Mouse (Mus musculus) urinary bladder, postnatal 4 days (tissue): ENCODE measurements around the gene Akap17b.
"Not testable (repeated sequence)": the region's sequence is repeated elsewhere in the genome, so short reads cannot be mapped to it uniquely, and the experiment has no call there.

Source experiments
- DNase-seq, 2 experiments: peaks; one replicate each; pipeline ENCODE4 v3.0.0; 2021 to 2022; ENCODE audit warnings: low spot score in 2 of 2

Akap17b gene

DNA sequence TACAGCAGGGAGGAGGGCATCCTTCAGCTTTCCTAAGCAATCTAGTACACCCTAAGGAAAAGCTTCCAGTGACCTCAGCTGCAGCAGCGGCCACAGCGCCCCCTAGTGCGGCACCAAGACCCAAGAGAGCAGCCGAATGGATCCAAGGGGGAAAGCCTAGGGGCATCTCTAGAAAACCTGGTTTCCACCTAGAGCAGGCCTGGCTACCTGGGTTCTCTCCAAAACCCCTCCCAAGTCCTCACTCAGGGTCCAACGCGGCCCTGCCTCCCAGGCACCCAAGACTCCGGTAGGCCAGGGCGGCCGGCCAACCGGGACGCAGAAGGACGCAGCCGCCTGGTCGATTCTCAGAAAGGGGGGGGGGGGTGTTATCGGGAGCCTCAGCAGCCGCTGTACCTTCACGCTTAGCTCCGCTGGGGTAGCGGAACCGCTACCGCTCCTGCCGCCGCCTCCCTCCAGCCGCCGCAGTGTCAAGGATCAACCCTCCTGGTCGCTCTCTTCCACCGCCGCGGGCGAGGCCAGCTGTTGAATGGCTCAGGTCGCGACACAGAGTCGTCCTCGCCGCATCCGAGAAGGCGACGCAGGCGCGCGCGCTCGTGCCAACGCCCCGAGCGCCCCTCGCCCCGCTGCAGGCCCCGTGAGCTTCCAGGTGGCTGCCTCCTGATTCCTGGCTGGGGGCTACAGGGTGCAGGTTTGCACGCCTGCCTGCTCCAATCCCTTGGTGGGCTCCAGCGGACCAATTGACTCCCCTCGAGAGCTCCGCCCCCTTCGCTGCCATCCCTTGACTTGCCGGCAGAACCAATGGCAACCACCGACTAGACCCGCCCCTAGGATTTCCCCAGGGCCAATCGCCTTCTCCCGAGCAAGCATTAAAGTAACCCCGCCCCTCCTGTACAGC is at the start of gene Akap17b:
Akap17b (minus strand) TSS at position 739 of the 895 bp plus-strand sequence.
- peak; percentile 79 to 80 for DNase-seq

DNA sequence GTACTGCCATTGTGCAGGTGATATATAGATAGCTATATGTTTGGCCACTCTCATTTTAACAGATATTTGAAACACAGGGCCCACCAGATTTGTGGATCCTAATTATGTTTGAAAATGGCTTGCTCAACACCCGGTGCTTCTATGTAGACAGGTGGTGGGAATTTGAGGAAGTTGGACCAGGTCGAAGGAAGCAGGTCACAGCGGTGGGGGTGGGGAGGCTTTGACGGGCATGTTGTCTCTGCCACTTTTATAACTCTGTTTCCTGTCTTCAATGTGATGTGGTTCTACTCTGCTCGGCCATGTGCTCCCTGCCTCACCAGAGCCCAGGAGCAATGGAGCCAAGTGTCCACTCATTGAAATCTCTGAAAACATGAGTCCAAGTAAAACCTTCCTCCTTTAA is 46.2 kb upstream of the Akap17b start:
- DNase-seq: no peak

DNA sequence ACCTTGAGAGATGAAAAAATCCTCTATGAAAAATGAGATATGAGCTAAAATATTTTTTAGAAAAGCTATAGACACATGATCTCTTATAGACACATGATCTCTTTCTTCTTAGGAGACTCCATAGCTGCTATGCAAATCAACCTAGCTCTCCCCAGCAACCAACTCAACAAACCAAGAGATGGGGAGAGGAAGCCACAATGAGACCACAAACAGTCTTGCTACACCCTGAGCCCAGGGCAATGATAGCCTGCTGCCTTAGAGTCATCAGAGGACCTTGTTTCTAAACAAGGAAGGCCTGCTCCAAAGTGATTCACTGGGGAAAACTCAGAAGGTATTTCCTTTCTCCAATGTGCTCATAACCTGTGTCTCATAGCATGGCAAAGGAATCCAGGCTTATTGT is 44.5 kb upstream of the Akap17b start:
- DNase-seq: no peak

DNA sequence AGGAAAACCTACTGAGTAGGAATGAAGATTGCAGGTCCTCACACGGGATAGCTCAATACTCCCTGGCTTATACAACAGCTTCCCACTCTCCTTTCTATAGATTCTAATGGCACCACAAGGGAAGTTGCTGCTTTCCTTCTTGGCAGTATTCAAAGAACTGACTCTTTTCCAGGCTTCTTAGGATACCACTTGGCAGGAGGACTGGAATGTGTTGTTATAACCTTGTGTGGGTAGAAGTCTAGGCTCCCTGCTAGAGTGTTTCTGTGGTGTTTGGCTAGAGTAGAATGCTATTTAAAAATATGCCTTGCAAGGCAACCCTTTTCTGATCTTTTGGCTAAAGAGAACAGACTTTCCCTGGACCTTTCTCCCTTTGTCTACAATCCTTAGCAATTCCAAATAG is 31.6 kb upstream of the Akap17b start:
- DNase-seq: no peak

GRCm38 (mm10) chrX:36672708-36673107 is 27.5 kb upstream of the Akap17b start:
- no peak for DNase-seq

- no peak for DNase-seq
These were observed 5.1 kb downstream of the Akap17b start for GRCm38 (mm10) chrX:36640046-36640445.

DNA sequence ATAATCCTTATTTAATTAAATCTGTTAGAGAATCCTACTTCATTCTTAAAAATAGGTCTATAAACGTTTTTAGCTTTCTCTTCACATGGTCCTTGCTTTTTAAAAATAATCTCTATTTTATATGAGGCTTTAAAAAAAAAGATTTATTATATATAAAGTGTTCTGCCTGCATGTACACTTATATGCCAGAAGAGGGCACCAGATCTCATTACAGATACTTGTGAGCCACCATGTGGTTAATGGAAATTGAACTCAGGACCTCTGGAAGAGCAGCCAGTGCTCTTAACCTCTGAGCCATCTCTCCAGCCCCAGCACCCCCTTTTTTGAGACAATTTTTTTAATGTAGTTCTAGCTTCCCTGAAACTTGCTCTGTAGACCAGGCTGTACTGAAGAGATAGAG is 14.4 kb downstream of the Akap17b start:
- no peak for DNase-seq

- no peak for DNase-seq
These were observed 17.1 kb downstream of the Akap17b start for GRCm38 (mm10) chrX:36628102-36628501.

DNA sequence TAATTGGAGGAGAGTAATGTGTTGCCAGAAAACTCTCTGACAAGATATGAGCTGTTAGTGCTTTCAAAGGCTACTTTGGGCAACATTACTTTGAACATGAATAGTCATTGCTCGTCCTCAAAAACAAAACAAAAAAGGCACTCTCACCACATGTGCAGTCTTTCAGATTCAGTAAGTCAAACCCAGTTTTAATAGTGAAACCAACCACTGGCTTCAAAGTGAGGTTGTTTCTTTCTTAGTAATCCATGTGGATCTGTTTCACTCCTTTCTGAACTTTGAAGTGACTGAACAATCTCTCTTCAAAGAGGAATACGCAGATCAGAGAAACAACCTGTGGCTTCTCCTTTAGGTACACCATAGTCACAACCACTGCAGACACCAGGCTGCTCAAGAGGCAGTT is 36.1 kb downstream of the Akap17b start:
- no peak for DNase-seq

GRCm38 (mm10) chrX:36604040-36604439 is 41.2 kb downstream of the Akap17b start:
- DNase-seq: no peak

- no peak for DNase-seq
These were observed 42.3 kb downstream of the Akap17b start for GRCm38 (mm10) chrX:36602926-36603325.

DNA sequence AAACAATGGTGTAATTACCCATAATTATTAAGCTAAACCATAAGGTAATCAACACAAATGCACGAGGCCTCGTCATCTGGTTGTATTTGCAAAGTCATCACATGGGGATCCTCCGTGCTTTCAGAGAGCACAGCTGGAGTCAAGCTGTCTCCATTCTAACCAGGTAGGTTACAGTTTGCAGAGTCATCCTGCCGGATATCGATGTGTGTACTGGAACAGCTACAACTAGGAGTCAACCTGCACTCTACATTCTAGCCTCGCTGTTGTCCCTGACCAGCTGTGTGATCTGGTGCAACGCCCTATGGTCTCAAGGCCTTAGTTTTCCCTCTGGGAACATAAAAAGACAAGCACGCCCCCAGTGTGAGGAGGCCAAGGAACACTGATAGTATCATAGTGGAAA is 45.1 kb downstream of the Akap17b start:
- DNase-seq: no peak

GRCm38 (mm10) chrX:36599656-36600055 is 45.5 kb downstream of the Akap17b start:
- DNase-seq: no peak

DNA sequence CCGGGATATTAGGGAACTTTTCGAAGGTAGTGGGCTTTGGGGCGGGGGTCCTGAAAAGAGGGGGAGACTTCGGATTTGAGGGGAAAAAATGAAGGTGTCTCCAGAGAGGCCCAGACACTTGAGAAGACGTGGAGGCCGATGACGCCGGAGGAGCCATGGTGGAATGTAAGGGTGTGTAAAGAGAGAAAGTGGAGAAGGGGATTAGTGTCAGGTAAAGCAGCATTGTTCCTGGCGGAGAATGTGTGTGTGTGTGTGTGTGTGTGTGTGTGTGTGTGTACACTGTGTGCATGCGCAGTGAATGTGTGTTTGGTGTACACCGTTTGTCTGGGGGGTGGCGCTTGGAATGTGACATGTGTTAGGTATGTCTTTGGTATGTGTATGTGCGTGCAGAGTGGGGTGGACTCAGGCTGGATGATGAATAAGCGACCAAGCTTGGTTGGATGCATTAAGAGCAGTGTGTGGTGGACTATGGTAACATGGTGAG is 46.3 kb downstream of the Akap17b start:
- DNase-seq: peak in 1 of 2 experiments; percentile 16

DNA sequence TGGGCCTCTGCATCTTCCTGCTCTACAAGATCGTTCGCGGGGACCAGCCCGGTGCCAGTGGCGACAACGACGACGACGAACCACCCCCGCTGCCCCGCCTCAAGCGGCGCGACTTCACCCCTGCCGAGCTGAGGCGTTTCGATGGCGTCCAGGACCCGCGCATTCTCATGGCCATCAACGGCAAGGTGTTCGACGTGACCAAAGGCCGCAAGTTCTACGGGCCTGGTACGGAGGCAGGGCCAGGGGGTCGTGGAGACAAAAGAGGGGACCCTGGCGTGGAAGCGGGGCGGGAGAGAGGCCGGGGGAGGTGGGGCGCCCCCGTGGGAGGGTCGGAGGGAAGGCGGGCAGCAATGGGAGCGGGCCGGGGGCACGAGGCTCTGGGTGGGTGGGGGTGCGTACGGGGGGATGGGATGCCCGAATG is 46.8 kb downstream of the Akap17b start:
- no peak for DNase-seq

DNA sequence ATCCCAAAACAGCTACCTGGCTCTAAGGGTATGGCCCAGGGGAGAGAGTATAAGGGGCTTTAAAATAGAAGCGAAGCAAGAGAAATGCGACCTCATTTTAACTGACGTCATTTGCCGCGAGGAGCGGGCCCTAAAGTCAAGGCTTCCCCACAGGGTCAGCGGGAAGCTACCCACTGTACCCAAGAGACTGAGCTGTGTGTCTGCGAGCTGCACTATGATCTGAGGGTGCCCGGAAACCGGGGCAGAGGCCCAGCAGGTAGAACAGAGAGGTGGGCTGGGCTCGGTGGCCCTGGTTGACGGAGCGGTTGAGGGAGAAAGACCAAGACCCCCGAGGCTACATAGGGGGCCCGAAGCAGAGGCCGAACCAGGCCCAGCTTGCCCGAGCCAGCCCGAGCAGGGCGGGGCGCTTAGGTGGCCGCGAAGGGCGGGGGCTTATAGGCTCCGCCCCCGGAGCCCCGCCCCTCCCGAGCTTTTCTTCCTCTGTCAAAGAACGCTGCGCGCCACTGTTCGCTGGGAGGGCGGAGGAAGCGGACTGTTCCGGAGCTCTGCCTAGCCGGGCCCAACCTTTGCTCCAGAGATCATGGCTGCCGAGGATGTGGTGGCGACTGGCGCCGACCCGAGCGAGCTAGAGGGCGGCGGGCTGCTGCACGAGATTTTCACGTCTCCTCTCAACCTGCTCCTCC is 47.3 kb downstream of the Akap17b start, which contains the start of gene Pgrmc1:
Pgrmc1 (plus strand) TSS at position 500 of the 683 bp plus-strand sequence.
- peak; percentile 77 to 86 for DNase-seq

- not testable (repeated sequence) for DNase-seq
These were observed 48.6 kb downstream of the Akap17b start for GRCm38 (mm10) chrX:36596483-36597120.

GRCm38 (mm10) chrX:36595247-36595646 is 49.9 kb downstream of the Akap17b start:
- no peak for DNase-seq

DNA sequence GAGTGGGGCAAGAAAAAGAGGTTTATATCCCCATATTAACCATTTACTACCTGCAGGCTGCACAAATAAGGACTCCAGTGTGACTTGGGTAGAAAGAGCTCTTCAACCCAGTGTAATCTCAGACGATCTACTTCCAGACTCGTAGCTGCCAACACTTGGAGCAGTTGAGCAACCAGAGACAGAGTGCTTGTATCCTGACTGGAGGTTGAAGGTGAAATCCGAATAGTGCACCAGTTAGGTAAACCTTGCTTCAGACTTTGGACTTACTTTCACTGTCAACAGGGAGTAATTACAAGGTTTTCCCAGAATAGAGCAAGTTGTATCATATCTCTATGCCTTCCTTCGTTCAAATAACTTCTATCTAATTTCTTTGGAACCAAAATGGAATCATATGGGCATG is 53.7 kb downstream of the Akap17b start:
- DNase-seq: no peak

GRCm38 (mm10) chrX:36591120-36591519 is 54.1 kb downstream of the Akap17b start:
- no peak for DNase-seq

DNA sequence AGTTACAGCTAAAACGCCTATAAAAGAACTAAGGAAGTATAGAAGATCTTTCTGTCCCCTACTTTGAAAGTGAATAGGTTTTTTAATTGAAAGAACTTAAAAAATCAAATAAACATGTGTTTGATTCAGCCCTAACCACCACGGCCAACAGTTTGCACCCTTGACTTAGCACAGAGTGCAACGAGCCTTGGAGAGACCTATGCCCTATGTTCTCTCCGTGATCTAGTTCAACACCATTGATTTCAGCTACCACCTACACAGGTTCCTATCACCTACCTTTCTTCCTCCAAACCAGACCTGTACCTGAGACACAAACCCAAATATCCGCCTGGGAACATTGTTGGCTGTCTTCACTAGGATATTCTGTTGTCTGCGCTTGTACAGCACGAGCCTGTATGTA is 54.9 kb downstream of the Akap17b start:
- DNase-seq: no peak
